Mouse (Mus musculus) testis, adult 2 months (tissue): ENCODE data around the gene Gabra3. TPM values are rescaled to one million over a fixed set of nuclear protein-coding genes. Genes with fewer than 3 reads are reported as not detected.

Experiments used
- H3K27ac ChIP-seq: fragments of 200-500 bp; 2 replicates; pipeline ENCODE4 v1.5.1; 2012; ENCODE audit warnings: low read depth, low read length; ENCODE audit not compliant: control insufficient read depth, insufficient read depth
- H3K27me3 ChIP-seq: fragments of 200-500 bp; 2 replicates; pipeline ENCODE4 v1.6.1; 2012; ENCODE audit warnings: mild to moderate bottlenecking, low read length, moderate library complexity; ENCODE audit not compliant: control insufficient read depth, insufficient read depth
- H3K36me3 ChIP-seq: fragments of 200-500 bp; 2 replicates; pipeline ENCODE4 v1.6.1; 2012; ENCODE audit warnings: mild to moderate bottlenecking, low read length; ENCODE audit not compliant: control insufficient read depth, insufficient read depth
- H3K4me1 ChIP-seq: fragments of 200-500 bp; 2 replicates; pipeline ENCODE4 v1.6.1; 2012; ENCODE audit warnings: low read length; ENCODE audit not compliant: control insufficient read depth, insufficient read depth
- H3K4me3 ChIP-seq: fragments of 200-500 bp; 2 replicates; pipeline ENCODE4 v1.5.1; 2012; ENCODE audit warnings: low read depth, mild to moderate bottlenecking, low read length, moderate library complexity, mixed read lengths; ENCODE audit not compliant: control insufficient read depth
- CTCF ChIP-seq: fragments of 200-500 bp; IDR thresholded peaks from 2 replicates; pipeline ENCODE4 v1.5.1; 2012; ENCODE audit warnings: low read depth, mild to moderate bottlenecking, inconsistent platforms, low read length, moderate library complexity; ENCODE audit not compliant: control insufficient read depth, insufficient read depth, insufficient replicate concordance
- POLR2A ChIP-seq: fragments of 200-500 bp; IDR thresholded peaks from 2 replicates; pipeline ENCODE4 v1.6.1; 2012; ENCODE audit warnings: low read depth, mild to moderate bottlenecking, inconsistent platforms, low read length, moderate library complexity; ENCODE audit not compliant: control insufficient read depth
- polyA plus RNA-seq: library from polyadenylated mRNA; depleted of rRNA; stranded (reverse); fragments of >200 nt; gene quantifications from 2 replicates; pipeline ENCODE4 v1.2.3, GENCODE M21; 2012; rRNA removed

Gabra3 gene
- polyA plus RNA-seq, 1 experiment: 0.15 TPM

- TF ChIP-seq POLR2A (no peak), CTCF (no peak)
- H3K27me3 ChIP-seq: no peaks in the 10 kb centered on the region
- no peaks in the 10 kb centered on the region for H3K4me1 ChIP-seq
- H3K27ac ChIP-seq: no peak within 1 kb of the TSS
- H3K4me3 ChIP-seq: peak within 1 kb of the TSS; percentile 49
- no peaks in the 10 kb centered on the region for H3K36me3 ChIP-seq
Observed at GRCm38 (mm10) chrX:72386758-72387157, 269.9 kb downstream of the Gabra3 start, which contains the start of gene Magea10. Gene Magea10, minus strand, starts transcription at chrX:72386858.

Other genes with a start within 250 kb of the Gabra3 start
- gene Gabrq, start 168.3 kb upstream of the Gabra3 start, polyA plus RNA-seq: 0.04 and 0.11 TPM in 2 replicates